Mouse (Mus musculus) liver, embryonic 15.5 days (tissue): ENCODE data around the gene Olfr193. TPM values are rescaled to one million over a fixed set of nuclear protein-coding genes. Genes with fewer than 3 reads are reported as not detected.
"Not testable (repeated sequence)": the region's sequence is repeated elsewhere in the genome, so short reads cannot be mapped to it uniquely, and the experiment has no call there.

ENCODE experiments used
- ATAC-seq: fragments of 200-750 bp; cut with Nextera tagmentation; 2 replicates; pipeline ENCODE4 v1.8.0; 2017; ENCODE audit warnings: moderate number of reproducible peaks, mild to moderate bottlenecking, moderate library complexity; ENCODE audit not compliant: insufficient read depth
- H3K27ac ChIP-seq: fragments of 300-500 bp; sonication (generic); replicated peaks from 2 replicates; pipeline ENCODE4 v1.5.1; 2015; ENCODE audit warnings: mild to moderate bottlenecking, inconsistent platforms
- H3K27me3 ChIP-seq: fragments of 300-500 bp; sonication (generic); 2 replicates; pipeline ENCODE4 v1.6.1; 2015; ENCODE audit warnings: mild to moderate bottlenecking, inconsistent platforms
- H3K36me3 ChIP-seq: fragments of 300-500 bp; sonication (generic); replicated peaks from 2 replicates; pipeline ENCODE4 v1.6.1; 2015; ENCODE audit warnings: moderate library complexity, mild to moderate bottlenecking, inconsistent platforms
- H3K4me1 ChIP-seq: fragments of 300-500 bp; sonication (generic); replicated peaks from 2 replicates; pipeline ENCODE4 v1.6.1; 2015; ENCODE audit warnings: inconsistent platforms
- H3K4me2 ChIP-seq: fragments of 300-500 bp; sonication (generic); 2 replicates; pipeline ENCODE4 v1.6.1; 2015; ENCODE audit warnings: moderate library complexity, mild to moderate bottlenecking, inconsistent platforms
- H3K4me3 ChIP-seq: fragments of 300-500 bp; sonication (generic); replicated peaks from 2 replicates; pipeline ENCODE4 v1.5.1; 2015; ENCODE audit warnings: mild to moderate bottlenecking, inconsistent platforms
- H3K9ac ChIP-seq: fragments of 300-500 bp; sonication (generic); 2 replicates; pipeline ENCODE4 v1.6.1; 2015; ENCODE audit warnings: moderate library complexity, mild to moderate bottlenecking, inconsistent platforms
- H3K9me3 ChIP-seq: fragments of 300-500 bp; sonication (generic); replicated peaks from 2 replicates; pipeline ENCODE4 v1.6.1; 2016; ENCODE audit warnings: inconsistent platforms
- WGBS: fragments of 180-500 bp; shearing (Covaris S2); methylation state at CpG from one replicate; pipeline ENCODE4 v1.1.7; 2015; ENCODE audit warnings: mixed read lengths; ENCODE audit not compliant: insufficient replicate concordance; 5-methylcytosine and 5-hydroxymethylcytosine counted together
- polyA plus RNA-seq: library from polyadenylated mRNA; unstranded; fragments of >200 nt; fragmentation: Nextera tagmentation; extraction: Ambion mirVana; gene quantifications from 2 replicates; pipeline ENCODE4 v1.2.1, GENCODE M21; 2015

The Olfr193 gene
- polyA plus RNA-seq, 1 experiment from 2014 or later: not detected

DNA sequence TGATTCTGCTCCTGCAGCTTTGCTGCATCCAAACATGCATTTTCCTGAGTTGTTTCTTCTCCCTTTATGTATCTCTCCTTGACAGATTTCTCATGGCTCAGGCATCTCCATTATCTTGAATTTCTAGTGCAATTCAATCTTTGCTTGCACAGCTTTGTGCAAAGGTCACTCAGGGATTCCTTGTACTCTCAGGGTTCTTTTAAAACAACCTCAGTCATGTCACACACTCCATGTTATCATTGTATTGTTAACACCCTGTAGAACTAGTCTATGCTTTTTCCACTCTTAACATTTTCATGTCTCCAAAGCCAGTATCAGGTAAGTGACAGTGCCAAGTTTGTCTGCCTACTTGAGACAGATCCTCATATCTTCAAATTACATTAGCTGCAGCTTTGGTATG, 39.9 kb downstream of the Olfr193 start:
- no peak overlapping the region for H3K4me2 ChIP-seq
- ATAC-seq: no peak
- no peaks in the 10 kb centered on the region for H3K27me3 ChIP-seq
- no peak overlapping the region for H3K4me3 ChIP-seq
- no peak overlapping the region for H3K9ac ChIP-seq
- H3K27ac ChIP-seq: no peak overlapping the region
- H3K36me3 ChIP-seq: no peaks in the 10 kb centered on the region
- H3K9me3 ChIP-seq: no peaks in the 10 kb centered on the region
- H3K4me1 ChIP-seq: no peaks in the 10 kb centered on the region

DNA sequence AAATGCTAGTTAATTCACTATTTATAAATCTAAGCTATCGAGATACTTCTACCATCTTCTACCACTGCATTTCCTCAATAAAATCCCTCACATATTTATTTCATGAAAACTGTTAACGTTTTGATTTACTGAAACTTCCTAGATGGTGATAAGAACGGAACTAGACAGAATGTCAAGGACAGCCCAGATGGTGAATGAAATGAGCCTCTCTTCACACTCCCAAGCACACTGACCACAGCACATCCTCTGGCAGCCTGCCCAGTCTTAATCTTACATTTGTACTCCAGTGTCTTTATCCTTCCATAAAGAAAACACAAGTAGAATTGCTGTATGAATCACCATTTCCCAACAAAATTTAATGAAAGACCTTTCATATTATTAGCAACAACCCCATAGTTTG, 49.3 kb downstream of the Olfr193 start:
- WGBS: 39% methylated on average over 3 of the region's 3 CpGs
- not testable (repeated sequence) for H3K36me3 ChIP-seq, H3K4me3 ChIP-seq, H3K27me3 ChIP-seq, H3K4me1 ChIP-seq, ATAC-seq, H3K9me3 ChIP-seq, H3K4me2 ChIP-seq, H3K27ac ChIP-seq, H3K9ac ChIP-seq

Other genes with a start within 250 kb of the Olfr193 start
- not detected in 2 replicates for gene Olfr177, start 237.1 kb downstream of the Olfr193 start, polyA plus RNA-seq
- not detected in 2 replicates for gene Olfr178, start 219.8 kb downstream of the Olfr193 start, polyA plus RNA-seq
- not detected in 2 replicates for gene Olfr181, start 183.1 kb downstream of the Olfr193 start, polyA plus RNA-seq
- not detected in 2 replicates for gene Olfr180, start 182.5 kb downstream of the Olfr193 start, polyA plus RNA-seq
- not detected in 2 replicates for gene Olfr183, start 116.5 kb downstream of the Olfr193 start, polyA plus RNA-seq
- gene Olfr186, start 81.6 kb downstream of the Olfr193 start, polyA plus RNA-seq: not detected in 2 replicates
- not detected in 2 replicates for gene Olfr187, start 72.1 kb downstream of the Olfr193 start, polyA plus RNA-seq
- gene Olfr190, start 33.9 kb downstream of the Olfr193 start, polyA plus RNA-seq: not detected in 2 replicates
- gene Olfr191, start 22.1 kb downstream of the Olfr193 start, polyA plus RNA-seq: not detected in 2 replicates
- not detected in 2 replicates for gene Olfr194, start 9.2 kb upstream of the Olfr193 start, polyA plus RNA-seq
- not detected in 2 replicates for gene Olfr195, start 35.2 kb upstream of the Olfr193 start, polyA plus RNA-seq
- not detected in 2 replicates for gene Olfr196, start 58.6 kb upstream of the Olfr193 start, polyA plus RNA-seq
- not detected in 2 replicates for gene Olfr198, start 91.7 kb upstream of the Olfr193 start, polyA plus RNA-seq
- not detected in 2 replicates for gene Olfr199, start 107.9 kb upstream of the Olfr193 start, polyA plus RNA-seq
- gene Olfr201, start 160.8 kb upstream of the Olfr193 start, polyA plus RNA-seq: 0.07 and 0.10 TPM in 2 replicates
- not detected in 2 replicates for gene Olfr202, start 174.9 kb upstream of the Olfr193 start, polyA plus RNA-seq
- gene Olfr203, start 187.0 kb upstream of the Olfr193 start, polyA plus RNA-seq: not detected in 2 replicates
- gene Olfr204, start 206.4 kb upstream of the Olfr193 start, polyA plus RNA-seq: not detected in 2 replicates
- gene Olfr205, start 219.3 kb upstream of the Olfr193 start, polyA plus RNA-seq: not detected in 2 replicates
- not detected in 2 replicates for gene Olfr206, start 237.4 kb upstream of the Olfr193 start, polyA plus RNA-seq